Mouse (Mus musculus): ENCODE measurements at regions not wholly inside any gene's neighbourhood (a gene's known extent, or its start where the extent isn't known, plus 50 kb on each side); places are given as distances from the start of the nearest gene placed in this dataset.

DNA sequence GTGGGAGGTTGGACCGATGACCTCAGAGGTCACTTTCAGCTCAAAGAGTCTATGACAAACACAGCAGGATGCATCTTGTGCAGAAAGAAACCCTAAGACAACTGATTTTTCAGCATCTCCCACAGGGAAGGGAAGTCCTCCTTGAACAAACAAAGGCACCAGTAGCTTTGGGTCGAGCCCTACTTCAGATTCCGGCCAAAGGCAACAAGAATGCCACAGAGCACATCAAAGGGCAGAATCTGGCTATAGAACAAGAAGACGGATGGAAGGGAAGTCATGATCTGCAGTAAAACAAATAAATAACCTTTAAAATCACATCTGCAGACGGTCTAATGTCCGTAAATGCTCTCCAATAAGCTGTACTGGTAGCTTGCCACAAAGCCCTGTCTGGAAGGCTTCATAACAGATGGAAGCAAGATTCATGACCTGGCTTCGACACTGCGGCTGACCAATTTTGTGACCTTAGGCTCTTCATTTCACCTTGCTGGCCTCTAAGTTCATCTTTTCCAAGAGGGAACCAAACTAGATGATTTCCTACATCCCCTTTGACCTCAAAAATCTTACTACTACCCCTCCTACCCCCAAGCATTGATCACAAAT lies 630.4 kb upstream of the A1bg start:
- TF ChIP-seq CTCF (IDR thresholded peaks at IDR 0.05; ENCODE audit: extremely low read depth, insufficient read depth, low read length) (no peak), POLR2A (IDR thresholded peaks at IDR 0.05; ENCODE audit: extremely low read depth, insufficient read depth, low read length) (no peak)
